Mouse (Mus musculus) megakaryocyte, embryonic 14.5 days (primary cell): ENCODE data around the gene Dscaml1.

Experiments
- FLI1 ChIP-seq: IDR thresholded peaks from 2 replicates; pipeline ENCODE4 v1.6.1; 2012; ENCODE audit warnings: low read length, inconsistent platforms, mixed read lengths
- GATA1 ChIP-seq: IDR thresholded peaks from 3 replicates; pipeline ENCODE4 v1.6.1; 2012; ENCODE audit warnings: mixed read lengths, low read length, inconsistent platforms, borderline replicate concordance

- TF ChIP-seq GATA1, result no peak
- no peak for TF ChIP-seq FLI1
Measured at GRCm38 (mm10) chr9:45570346-45570745, 143.9 kb downstream of the Dscaml1 start.
